Mouse (Mus musculus) gastrocnemius, postnatal 36 days (tissue): ENCODE results near the gene Il17re. TPM values are rescaled to one million over a fixed set of nuclear protein-coding genes. Genes with fewer than 3 reads are reported as not detected.
A peak's percentile ranks its signal among the peaks of the same experiment; 100 is the strongest.

Experiments
- DNase-seq, 2 experiments: peaks; one replicate each; pipeline ENCODE4 v3.0.0; 2022
- intact Hi-C: fragments of 180-260 bp; cut with DNase I; formaldehyde crosslinking; loops from one replicate; pipeline ENCODE4 v1.15.1; 2025
- total RNA-seq, 2 experiments: library from RNA; stranded (reverse); gene quantifications; 2 replicates each; pipeline ENCODE4 v1.2.3; 2021

Il17re gene
- total RNA-seq, 2 experiments from 2014 or later, result 0.13 to 0.15 TPM

DNA sequence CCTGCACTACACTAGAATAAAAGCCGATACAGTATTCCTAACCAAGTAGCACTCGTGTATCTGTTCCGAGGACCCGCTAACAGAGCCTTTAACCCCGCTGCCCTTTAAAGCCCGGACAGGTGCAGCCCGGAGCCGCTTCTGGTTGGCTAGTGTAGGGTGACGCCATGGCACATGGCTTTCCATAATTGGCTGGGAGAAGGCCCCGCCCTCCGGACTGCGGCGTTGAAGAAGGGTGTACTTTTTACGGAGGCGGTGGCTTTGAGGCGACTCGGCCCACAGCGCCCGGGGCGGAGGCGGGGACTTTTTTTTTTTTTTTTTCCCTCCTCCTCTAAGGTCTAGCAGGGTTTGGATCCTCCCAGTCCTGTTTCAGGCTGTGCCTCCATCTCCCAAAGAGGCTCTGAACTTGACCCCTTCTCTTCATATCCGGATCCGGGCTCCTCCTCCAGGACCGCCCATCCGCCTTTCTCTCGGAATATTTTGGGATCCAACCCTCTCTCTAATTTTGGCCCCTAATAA, 24.9 kb downstream of the Il17re start, which contains the start of gene Creld1:
TSS of gene Creld1 (plus strand) at position 198 of the 516 bp plus-strand sequence.
- intact Hi-C loops, result no loop called here
- DNase-seq, result peak; percentile 82 to 94

DNA sequence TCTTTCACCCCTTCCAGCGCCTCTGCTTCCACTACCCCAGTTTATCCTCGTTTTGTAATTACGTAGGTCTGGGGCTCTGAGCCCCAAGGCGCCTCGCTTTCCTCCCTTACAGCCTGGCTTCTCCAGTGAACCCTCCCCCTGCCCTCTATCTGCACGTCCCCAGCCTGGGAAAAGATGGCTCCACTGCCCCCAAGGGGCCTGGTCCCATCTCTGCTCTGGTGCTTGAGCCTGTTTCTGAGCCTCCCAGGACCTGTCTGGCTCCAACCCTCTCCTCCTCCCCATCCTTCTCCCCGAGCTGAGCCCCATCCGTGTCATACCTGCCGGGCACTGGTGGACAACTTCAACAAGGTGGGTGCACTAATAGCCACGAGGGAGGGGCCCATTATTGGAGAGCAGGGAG, 25.4 kb downstream of the Il17re start:
- intact Hi-C loops, result no loop called here
- DNase-seq, result no peak

DNA sequence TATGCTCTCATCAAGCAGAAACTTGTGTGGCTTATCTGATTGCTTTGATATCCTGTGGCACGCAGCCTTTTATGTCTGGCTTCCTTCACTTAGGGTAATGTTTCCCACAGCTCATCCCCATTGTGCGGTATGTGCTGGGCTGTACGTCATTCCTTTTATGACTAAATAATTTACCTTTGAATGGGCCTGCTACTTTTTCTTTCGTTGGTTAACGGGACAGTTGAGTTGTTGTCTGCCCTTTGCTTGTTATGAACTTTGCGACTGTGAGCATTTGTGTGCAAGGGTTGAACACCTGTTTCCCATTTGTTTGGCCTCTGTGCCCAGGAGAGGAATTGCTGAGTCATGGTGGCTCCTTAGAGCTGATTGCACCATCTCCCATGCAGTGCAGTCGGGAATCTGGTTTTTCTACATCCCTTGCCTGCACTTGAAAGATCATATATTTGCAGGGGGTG, 28.9 kb downstream of the Il17re start:
- intact Hi-C loops, result no loop called here
- no peak for DNase-seq

DNA sequence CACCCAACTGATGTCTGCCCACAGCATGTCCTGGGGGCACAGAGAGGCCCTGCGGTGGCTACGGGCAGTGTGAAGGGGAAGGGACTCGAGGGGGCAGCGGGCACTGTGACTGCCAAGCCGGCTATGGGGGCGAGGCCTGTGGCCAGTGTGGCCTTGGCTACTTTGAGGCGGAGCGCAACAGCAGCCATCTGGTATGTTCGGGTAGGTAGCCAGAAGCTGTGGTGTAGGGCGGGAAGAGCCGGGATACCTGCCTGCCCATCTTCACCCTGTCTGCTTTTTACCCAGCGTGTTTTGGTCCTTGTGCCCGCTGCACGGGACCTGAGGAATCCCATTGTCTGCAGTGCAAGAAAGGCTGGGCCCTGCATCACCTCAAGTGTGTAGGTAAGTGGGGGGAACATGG, 31.1 kb downstream of the Il17re start:
- DNase-seq, result no peak

DNA sequence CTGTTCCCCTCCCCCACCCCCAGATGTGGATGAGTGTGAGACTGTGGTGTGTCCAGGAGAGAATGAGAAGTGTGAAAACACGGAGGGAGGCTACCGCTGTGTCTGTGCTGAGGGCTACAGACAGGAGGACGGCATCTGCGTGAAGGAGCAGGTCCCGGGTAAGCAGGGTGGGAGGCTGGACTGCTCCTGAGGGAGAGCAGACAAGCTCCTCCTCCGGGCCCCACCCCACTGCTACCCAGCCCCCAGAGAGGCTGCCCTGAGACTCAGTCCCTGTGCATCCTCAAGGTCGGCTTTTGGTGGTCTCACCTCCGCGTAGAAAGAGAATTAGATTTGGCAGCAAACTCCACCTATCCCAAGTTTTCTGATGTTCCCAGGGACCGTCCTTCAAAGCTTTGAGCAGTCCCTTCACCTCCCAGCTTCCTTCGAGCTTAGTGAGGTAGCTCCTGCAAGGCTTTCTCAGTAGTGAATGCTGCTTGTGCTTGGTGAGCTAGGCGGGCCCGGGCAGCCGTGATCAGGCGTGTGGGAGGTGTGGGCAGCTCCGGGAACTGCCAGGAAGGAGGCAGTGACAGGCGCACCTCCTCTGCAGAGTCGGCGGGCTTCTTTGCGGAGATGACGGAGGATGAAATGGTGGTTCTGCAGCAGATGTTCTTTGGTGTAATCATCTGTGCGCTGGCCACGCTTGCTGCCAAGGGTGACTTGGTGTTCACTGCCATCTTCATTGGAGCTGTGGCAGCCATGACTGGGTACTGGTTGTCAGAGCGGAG, 34.0 kb downstream of the Il17re start:
- DNase-seq, result no peak
- intact Hi-C loops, result no loop called here

More for the DNA sequence above, 31.1 kb downstream of the Il17re start:
- intact Hi-C loops, result no loop called here

- intact Hi-C loops, result no loop called here
- peak; percentile 68 to 75 for DNase-seq
Measured at GRCm38 (mm10) chr6:113494258-113494788, 36.0 kb downstream of the Il17re start.

DNA sequence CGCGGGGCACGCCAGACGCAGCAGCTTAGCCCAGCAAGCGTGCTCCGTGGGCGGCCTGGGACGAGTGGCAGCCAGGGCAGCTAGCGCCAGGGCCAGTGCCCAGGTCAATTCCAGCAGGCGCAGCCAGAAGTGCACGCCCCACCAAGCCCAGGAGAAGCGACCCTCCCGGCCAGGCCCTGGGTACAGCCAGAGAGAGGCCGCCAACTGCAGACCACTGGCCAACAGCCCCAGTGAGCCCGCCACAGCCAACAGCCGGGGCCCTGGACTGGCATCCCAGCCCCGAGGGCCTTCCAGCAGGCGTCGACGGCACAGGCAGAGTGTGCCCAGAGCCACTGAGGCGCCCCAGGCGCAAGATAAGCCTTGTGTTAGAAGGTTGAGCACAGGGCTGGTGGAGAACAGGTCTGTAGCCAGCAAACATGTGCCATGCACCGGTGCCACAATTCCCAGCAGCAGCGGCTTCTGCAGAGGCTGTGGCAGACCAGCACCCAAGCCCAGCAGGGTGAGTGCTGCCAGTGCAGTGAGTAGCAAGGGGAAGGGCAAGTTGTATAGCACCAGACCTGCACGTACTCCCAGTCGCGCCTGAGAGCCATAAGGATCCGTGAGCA, 36.9 kb downstream of the Il17re start:
- intact Hi-C loops, result no loop called here
- DNase-seq, result no peak

DNA sequence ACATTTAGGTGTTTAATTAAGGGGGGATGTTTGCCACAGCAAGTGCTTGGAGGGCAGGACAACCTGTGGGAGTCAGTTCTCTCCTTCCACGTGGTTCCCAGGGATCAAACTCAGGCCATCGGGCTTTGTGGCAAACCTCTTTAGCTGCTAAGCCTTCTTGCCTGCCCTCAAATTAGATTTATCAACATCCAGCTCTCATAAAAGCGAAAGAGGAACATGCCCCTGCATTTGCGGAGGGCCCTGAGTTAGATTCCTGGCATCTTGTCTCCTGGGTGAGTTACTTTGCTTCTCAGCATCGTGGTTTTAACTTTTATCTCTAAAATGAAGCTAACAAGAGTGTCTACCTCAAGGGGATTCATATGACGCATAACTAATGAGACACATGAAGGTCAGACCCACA, 41.1 kb downstream of the Il17re start:
- no peak for DNase-seq
- intact Hi-C loops, result no loop called here

DNA sequence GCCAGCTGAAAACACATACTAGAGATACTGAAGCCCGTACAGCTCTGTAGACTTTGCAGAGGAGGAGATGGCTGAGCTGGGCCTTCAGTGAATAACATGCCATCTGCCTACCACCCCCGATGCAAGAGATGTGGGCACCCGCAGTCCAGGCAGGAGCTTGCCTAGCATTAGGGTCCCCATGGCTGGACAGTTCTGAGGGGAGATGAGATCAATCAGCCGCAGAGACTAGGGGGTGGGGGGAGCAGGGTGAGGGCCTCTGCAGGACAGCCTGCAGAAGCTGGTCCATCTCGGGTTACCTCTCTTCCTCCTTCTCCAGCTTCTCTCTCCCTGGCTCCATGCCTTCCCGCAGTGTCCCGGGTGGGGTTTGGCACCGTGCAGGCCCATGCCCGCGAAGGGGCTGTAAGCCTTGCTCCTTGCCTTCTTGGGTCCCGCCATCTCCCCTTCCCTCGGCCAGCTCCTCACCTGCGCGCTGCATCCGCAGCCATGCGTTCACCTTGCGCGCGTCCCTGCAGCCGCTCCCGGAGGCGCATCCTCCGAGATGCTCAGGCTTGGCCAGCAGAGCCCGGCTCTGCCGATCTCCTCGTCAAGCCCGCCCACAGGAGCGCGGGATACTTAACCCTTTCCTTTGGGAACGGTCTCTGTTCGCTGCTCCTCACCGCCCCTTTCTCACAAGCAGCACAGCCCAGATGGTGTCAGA, 43.3 kb downstream of the Il17re start, which contains the start of gene Prrt3:
TSS of gene Prrt3 (minus strand) at position 544 of the 697 bp plus-strand sequence.
- no peak for DNase-seq
- intact Hi-C loops, result no loop called here

DNA sequence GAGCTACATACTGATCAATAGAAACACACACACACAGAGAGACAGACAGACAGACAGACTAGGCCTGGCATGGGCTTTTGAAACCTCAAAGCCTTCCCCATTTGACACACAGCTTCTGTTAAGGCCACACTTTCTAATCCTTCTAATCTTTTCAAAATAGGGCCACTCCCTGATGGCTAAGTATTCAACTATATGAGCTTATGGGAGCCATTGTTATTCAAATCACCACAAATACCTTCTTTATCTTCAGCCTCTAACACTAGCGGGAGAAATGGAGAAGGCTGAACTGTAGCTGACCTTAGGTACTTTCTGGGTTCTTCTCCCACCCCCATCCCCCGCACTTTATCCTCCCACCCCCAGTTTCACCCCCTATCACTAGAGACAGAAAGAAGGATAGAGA, 44.5 kb downstream of the Il17re start:
- DNase-seq, result no peak
- intact Hi-C loops, result no loop called here

GRCm38 (mm10) chr6:113505689-113506088, 47.4 kb downstream of the Il17re start:
- no peak for DNase-seq
- intact Hi-C loops, result no loop called here

DNA sequence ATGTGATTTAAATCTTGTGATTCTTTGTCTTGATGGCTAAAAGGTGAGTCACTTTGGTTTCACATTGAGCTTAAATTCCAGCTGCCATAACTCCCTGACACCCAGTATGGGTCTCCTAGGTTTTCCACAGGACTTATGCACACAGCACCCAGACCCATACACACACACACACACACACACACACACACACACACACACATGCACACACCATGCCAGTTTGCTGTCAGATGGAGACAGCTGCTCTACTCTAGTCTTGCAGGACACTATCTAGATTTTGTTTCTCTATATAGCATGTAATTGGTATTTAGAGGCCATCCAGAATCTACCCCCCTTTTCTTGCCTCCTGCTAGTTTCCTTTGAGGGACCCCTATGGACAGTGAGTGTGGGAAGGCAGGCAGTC, 48.8 kb downstream of the Il17re start:
- DNase-seq, result no peak
- intact Hi-C loops, result no loop called here

DNA sequence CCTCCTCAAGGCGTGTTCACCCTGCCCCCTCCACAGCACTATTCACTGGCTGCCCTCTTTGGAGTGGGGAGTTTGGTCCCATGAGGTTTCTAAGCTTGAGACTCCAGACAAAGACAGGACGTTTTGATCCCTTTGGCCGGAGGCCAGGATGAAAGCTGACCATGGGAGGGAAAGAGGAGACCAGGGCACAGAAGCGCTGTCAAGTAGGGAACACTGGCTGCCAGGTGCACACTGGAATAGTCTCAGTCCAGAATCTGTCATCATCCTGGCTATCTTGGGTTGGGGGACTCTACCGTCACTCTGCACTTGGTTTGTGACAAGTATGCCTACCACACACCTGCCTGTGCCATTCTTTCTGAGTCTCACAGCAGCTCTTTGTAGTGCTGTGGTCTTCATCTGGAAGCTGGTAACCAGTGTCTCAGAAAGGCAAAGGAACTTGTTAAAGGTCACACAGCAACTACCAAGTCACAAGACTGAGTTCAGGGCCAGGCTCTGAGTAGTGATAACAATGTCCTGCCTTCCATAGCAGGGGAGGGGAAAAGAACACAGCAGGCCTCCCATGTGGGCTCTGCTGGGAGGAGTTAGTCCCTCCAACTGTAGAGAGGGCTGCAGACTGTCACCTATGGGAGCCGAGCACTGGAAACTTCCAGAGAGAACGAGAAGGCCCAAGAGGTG, 50.1 kb downstream of the Il17re start:
- DNase-seq, result peak in 1 of 2 experiments; percentile 66
- intact Hi-C loops, result no loop called here

- peak; percentile 31 to 35 for DNase-seq
- intact Hi-C loops, result no loop called here
Measured at GRCm38 (mm10) chr6:113508947-113509280, 50.6 kb downstream of the Il17re start.

DNA sequence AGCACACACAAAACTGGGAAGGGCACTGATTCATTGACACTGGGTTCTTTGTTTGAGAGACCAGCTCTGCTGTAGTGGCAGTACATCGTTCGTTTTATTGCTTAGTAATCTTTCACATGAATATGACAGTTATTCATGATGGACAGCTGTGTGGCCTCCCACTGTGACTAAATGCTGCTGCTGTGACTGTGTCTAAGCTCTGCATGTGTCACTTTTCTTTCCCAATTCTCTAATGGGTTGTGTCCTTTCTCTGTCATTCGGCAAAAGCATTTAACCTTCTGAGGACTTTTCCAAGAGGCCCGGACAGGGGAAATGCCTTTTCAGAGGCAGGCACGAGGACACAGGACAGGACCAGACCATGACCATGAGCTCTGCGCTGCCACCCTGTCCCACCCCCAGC, 55.7 kb downstream of the Il17re start:
- intact Hi-C loops, result no loop called here
- DNase-seq, result no peak

DNA sequence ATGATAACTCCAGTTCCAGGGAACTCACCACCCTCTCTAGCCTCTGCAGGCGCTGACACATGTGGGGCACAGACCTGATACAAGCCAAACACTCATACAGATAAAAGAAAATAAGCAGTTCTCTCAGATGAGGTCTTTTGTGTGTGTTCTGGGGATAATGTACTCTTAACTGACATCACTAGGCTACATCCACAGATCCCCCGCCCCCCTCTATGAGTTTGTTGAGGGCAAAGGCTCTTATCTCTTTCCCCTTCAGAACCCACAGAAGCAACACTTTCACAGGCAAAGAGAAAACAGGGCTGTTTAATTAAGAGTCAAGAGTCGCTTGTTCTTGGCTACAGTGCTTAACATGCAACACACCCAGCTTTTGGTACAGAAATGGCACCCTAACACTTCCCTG, 56.3 kb downstream of the Il17re start:
- intact Hi-C loops, result no loop called here
- DNase-seq, result no peak

- intact Hi-C loops, result no loop called here
- no peak for DNase-seq
Measured at GRCm38 (mm10) chr6:113517434-113518080, 59.3 kb downstream of the Il17re start.
